Mouse (Mus musculus) frontal cortex, adult 2 months (tissue): ENCODE data around the gene Gnb1l. TPM values are rescaled to one million over a fixed set of nuclear protein-coding genes. Genes with fewer than 3 reads are reported as not detected.
"Not testable (repeated sequence)": the region's sequence is repeated elsewhere in the genome, so short reads cannot be mapped to it uniquely, and the experiment has no call there.

Source experiments
- DNase-seq, 2 experiments: peaks; one replicate each; pipeline ENCODE4 v3.0.0; 2022; ENCODE audit warnings: low spot score in 1 of 2; ENCODE audit errors: extremely low spot score in 1 of 2
- polyA plus RNA-seq: library from polyadenylated mRNA; depleted of rRNA; stranded (reverse); fragments of >200 nt; gene quantifications from 2 replicates; pipeline ENCODE4 v1.2.3, GENCODE M21; 2012

The Gnb1l gene
- polyA plus RNA-seq, 1 experiment: 8.7 TPM

GRCm38 (mm10) chr16:18480933-18481485 lies 17.5 kb upstream of the Gnb1l start:
- no peak for DNase-seq

GRCm38 (mm10) chr16:18482431-18482830 lies 16.1 kb upstream of the Gnb1l start:
- DNase-seq: no peak

GRCm38 (mm10) chr16:18483839-18484238 lies 14.7 kb upstream of the Gnb1l start:
- DNase-seq: no peak

GRCm38 (mm10) chr16:18484386-18484785 lies 14.1 kb upstream of the Gnb1l start:
- no peak for DNase-seq

- peak in 1 of 2 experiments; percentile 18 for DNase-seq
Observed at GRCm38 (mm10) chr16:18484794-18485435, 13.6 kb upstream of the Gnb1l start.

- DNase-seq: no peak
Observed at GRCm38 (mm10) chr16:18486126-18486525, 12.4 kb upstream of the Gnb1l start.

- no peak for DNase-seq
Observed at GRCm38 (mm10) chr16:18490281-18490680, 8.2 kb upstream of the Gnb1l start.

- no peak for DNase-seq
Observed at GRCm38 (mm10) chr16:18490894-18491293, 7.6 kb upstream of the Gnb1l start.

- peak in 1 of 2 experiments; percentile 37 for DNase-seq
Observed at GRCm38 (mm10) chr16:18497865-18498515, 523 bp upstream of the Gnb1l start.

GRCm38 (mm10) chr16:18498996-18499395 lies 483 bp downstream of the Gnb1l start:
- peak in 1 of 2 experiments; percentile 17 for DNase-seq

- no peak for DNase-seq
Observed at GRCm38 (mm10) chr16:18501531-18501930, 3.0 kb downstream of the Gnb1l start.

- DNase-seq: no peak
Observed at GRCm38 (mm10) chr16:18503566-18504342, 5.2 kb downstream of the Gnb1l start.

GRCm38 (mm10) chr16:18506524-18507199 lies 8.1 kb downstream of the Gnb1l start:
- no peak for DNase-seq

- DNase-seq: no peak
Observed at GRCm38 (mm10) chr16:18507200-18507549, 8.7 kb downstream of the Gnb1l start.

- DNase-seq: no peak
Observed at GRCm38 (mm10) chr16:18511741-18512140, 13.2 kb downstream of the Gnb1l start.

- no peak for DNase-seq
Observed at GRCm38 (mm10) chr16:18513508-18513907, 15.0 kb downstream of the Gnb1l start.

- DNase-seq: peak in 1 of 2 experiments; percentile 45
Observed at GRCm38 (mm10) chr16:18518091-18518490, 19.6 kb downstream of the Gnb1l start.

GRCm38 (mm10) chr16:18523563-18524245 lies 25.2 kb downstream of the Gnb1l start:
- DNase-seq: no peak

- DNase-seq: no peak
Observed at GRCm38 (mm10) chr16:18528656-18529055, 30.1 kb downstream of the Gnb1l start.

- not testable (repeated sequence) for DNase-seq
Observed at GRCm38 (mm10) chr16:18533061-18533460, 34.5 kb downstream of the Gnb1l start.
